Mouse (Mus musculus): Measurements from ENCODE around the gene Gm42688. TPM values are rescaled to one million over a fixed set of nuclear protein-coding genes. Genes with fewer than 3 reads are reported as not detected.

Gm42688 gene
- total RNA-seq, 2 experiments from 2014 or later: 1.4 to 1.6 TPM

DNA sequence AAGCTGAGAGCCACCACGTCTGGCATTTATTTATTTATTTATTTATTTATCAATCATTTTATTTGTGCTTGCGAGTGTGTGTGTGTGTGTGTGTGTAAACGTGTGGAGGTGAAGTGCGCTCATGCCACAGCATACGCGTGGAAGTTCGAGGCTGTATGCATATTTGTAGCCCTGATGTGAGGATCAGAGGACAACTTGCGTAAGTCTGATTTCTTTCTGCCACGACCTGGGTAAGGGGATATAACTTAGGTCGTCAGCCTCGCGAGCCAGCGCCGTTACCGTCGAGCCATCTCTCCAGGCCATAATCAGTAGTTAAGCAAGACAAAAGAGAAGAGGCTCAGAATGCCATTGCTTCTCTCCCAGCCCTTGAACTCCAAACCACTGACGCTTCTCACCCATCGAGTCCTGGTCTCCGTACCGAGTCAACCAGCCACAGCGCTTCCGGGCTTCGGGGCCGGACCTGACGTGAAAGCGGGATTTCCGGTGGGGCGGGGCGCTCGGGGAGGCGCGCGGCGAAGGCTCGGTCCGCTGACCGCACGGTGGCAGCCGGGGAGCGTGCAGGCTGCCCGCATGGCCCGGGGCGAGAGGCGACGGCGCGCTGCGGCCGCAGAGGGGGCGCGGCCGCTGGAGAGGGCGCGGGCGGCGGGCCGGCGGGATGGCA lies 13.7 kb downstream of the Gm42688 start, which contains the start of gene Mogs:
Gene Mogs (plus strand): TSS at position 486 of the 661 bp plus-strand sequence.
- intact Hi-C loops (cut with DNase I): loop anchor here (5.0 kb wide), 1 partner anchor 152 kb away; no protein-coding TSS in a partner anchor
- peak; percentile 97 for DNase-seq

DNA sequence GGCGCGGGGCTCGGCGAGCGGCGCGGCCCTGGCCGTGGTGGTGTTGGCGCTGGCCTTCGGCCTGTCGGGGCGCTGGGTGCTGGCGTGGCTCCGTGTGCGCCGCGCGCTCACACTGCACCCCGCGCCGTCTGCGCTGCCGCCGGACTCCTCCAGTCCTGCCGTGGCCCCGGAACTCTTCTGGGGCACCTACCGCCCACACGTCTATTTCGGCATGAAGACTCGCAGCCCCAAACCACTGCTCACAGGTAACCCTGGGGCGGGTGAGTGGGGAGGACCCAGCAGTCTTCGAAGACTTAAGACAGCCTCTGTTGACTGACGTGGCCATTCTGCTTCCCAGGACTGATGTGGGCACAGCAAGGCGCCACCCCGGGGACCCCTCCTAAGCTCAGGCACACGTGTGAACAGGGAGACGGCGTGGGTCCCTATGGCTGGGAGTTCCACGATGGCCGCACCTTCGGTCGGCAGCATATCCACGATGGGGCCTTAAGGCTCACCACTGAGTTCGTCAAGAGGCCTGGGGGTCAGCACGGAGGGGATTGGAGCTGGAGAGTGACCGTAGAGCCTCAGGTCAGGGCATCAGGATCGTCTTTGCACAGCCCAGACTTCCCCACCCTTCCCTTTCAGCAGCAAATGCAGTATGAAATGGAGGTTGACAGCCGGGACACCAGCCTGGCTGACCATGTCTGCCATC lies 14.4 kb downstream of the Gm42688 start:
- intact Hi-C loops (cut with DNase I): loop anchor here (2.0 to 5.0 kb wide), 2 partner anchors 45 to 151 kb away; no protein-coding TSS in a partner anchor
- no peak for DNase-seq

GRCm38 (mm10) chr6:83116373-83117164 lies 15.2 kb downstream of the Gm42688 start:
- no peak for DNase-seq
- intact Hi-C loops (cut with DNase I): loop anchor here (2.0 to 5.0 kb wide), 2 partner anchors 44 to 151 kb away; no protein-coding TSS in a partner anchor

GRCm38 (mm10) chr6:83117165-83117438 lies 15.7 kb downstream of the Gm42688 start:
- intact Hi-C loops (cut with DNase I): loop anchor here (2.0 to 5.0 kb wide), 2 partner anchors 44 to 150 kb away; no protein-coding TSS in a partner anchor

GRCm38 (mm10) chr6:83117616-83118015 lies 16.2 kb downstream of the Gm42688 start:
- no peak for DNase-seq
- intact Hi-C loops (cut with DNase I): loop anchor here (2.0 to 5.0 kb wide), 2 partner anchors 43 to 150 kb away; no protein-coding TSS in a partner anchor

More at GRCm38 (mm10) chr6:83117165-83117438, 15.7 kb downstream of the Gm42688 start:
- DNase-seq: no peak

- no peak for DNase-seq
- intact Hi-C loops (cut with DNase I): loop anchor here (5.0 kb wide), 1 partner anchor 149 kb away; no protein-coding TSS in a partner anchor
Observed at GRCm38 (mm10) chr6:83118369-83118768, 17.0 kb downstream of the Gm42688 start.

DNA sequence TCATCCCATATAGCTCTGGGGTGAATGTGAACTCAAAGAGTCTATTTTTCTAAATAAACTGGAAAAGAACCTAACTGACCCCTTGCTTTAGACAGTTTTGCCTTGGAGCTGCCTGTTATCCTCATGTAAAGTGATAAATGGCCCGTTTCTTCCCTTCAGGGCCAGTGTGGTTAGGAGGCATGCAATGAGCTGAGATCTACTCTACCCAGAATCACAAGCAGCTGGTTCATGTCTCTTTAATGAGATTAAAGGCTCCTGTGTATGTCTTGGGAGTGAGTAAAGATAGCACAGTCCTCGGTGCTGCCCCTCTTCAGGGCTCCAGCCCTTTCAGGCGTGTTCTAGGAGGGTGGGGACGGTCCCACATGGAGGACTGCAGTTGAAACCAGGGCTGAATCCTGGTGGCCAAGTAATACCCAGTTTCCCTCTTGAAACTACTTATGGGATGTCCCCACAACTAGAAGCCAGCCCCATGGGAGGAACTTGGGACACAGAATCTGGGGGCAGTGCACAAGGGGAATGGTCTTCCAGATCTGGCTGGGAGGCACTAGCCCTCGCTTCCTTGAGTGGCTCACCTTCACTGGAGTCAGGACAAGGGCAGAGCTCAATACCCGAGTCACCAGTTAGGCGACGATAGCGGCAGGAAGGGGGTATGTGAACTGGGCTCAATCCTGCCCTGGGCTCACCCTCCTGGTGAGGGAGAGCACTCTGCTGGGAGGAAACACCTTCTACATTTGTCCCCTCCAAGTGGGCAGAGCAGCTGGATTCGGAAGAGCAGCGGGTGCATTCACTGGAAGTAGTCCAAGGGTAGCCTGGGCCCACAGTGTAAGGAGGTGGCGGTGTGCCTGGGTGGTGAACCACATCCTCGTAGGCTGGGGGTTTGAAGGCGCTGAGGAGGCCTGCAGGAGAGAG lies 17.7 kb downstream of the Gm42688 start:
- DNase-seq: no peak
- intact Hi-C loops (cut with DNase I): loop anchor here (5.0 kb wide), 1 partner anchor 148 kb away; no protein-coding TSS in a partner anchor

GRCm38 (mm10) chr6:83119734-83120051 lies 18.3 kb downstream of the Gm42688 start:
- no peak for DNase-seq
- intact Hi-C loops (cut with DNase I): loop anchor here (5.0 kb wide), 1 partner anchor 148 kb away; no protein-coding TSS in a partner anchor

DNA sequence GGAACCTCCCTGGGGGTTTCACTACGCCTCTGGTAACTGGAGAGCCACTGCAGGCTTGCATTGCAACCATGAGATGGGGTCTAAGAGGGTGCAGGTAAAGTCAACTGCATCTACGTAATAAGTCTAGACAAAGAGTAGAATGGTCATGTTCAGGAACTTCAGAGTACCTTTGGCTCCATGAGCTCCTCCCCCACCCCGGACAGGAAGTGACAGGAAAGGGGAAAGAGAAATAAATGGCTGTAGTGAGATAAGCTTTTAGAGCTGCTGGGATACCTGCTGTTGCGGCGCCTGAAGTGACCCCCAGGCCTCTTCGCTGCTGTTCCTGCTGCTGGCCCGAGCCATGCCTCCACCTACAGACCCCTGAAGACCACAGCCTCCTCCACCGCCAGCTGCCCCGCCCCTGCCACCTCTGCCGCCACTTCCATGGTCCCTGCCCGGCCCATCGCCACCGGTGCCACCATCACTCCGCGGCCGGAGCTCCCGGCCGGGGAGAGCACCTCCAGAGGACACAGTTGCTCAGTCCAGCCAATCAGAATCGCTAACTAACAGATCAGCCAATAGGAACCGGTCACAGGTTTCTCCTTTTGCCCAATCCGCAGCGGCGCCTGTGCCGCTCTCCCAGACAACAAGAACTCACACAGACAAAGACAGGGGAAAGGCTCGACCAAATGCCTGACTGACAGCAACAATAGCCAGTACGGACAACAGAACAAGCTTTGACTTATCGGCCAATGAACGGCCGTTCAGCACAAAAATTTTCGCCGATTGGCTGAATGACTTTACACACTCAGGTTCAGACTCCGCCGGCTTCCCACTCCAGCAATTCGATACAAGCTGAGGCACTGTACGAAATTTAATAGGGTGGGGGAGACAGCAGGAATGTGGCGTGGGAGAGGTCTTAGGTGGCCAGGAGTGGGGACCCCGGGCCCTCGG lies 19.8 kb downstream of the Gm42688 start, which contains the start of gene Wbp1:
Gene Wbp1 (minus strand): TSS at position 630 of the 933 bp plus-strand sequence.
- DNase-seq: peak; percentile 91 to 92
- intact Hi-C loops (cut with DNase I): no loop called here

- no peak for DNase-seq
- intact Hi-C loops (cut with DNase I): no loop called here
Observed at GRCm38 (mm10) chr6:83121863-83122710, 20.7 kb downstream of the Gm42688 start.

DNA sequence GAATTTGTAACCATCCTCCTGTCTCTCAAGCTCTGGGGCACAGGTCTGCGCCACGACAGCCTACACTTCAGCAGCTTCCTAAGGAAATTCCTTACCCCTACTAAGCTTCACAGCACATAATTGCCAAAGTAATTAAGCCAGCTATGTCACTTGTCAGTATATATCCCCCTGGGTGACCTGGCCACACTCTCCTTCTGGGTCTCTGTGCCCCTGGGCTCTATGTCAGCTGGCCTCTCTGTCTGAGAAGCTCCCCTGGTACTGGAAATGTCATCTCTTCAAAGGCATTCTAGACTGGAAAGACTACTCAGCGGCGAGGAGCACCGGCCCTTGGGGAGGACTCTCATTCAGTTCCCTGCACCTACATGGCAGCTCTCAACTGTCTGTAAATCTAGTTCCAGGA lies 21.5 kb downstream of the Gm42688 start:
- intact Hi-C loops (cut with DNase I): no loop called here
- no peak for DNase-seq

GRCm38 (mm10) chr6:83124851-83125312 lies 23.5 kb downstream of the Gm42688 start:
- intact Hi-C loops (cut with DNase I): no loop called here
- DNase-seq: peak; percentile 89 to 95

GRCm38 (mm10) chr6:83125331-83125730 lies 23.9 kb downstream of the Gm42688 start, which contains the start of gene Ino80b:
Ino80b (minus strand) TSS chr6:83125431.
- no peak for DNase-seq
- intact Hi-C loops (cut with DNase I): no loop called here

DNA sequence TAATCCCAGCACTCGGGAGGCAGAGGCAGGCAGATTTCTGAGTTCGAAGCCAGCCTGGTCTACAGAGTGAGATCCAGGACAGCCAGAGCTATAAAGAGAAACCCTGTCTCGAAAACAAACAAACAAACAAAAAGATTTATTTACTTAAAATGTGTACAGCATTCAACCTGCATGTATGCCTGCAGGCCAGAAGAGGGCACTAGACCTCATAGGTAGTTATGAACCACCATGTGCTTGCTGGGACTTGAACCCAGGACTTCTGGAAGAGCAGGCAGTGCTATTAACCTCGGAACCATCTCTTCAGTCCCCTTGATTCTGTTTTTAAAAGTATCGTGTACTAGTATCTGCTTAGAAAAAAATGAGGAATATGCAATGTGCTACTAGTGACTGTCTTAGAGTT lies 26.0 kb downstream of the Gm42688 start:
- intact Hi-C loops (cut with DNase I): no loop called here
- DNase-seq: no peak

GRCm38 (mm10) chr6:83131469-83132034 lies 30.1 kb downstream of the Gm42688 start:
- intact Hi-C loops (cut with DNase I): no loop called here
- DNase-seq: no peak

DNA sequence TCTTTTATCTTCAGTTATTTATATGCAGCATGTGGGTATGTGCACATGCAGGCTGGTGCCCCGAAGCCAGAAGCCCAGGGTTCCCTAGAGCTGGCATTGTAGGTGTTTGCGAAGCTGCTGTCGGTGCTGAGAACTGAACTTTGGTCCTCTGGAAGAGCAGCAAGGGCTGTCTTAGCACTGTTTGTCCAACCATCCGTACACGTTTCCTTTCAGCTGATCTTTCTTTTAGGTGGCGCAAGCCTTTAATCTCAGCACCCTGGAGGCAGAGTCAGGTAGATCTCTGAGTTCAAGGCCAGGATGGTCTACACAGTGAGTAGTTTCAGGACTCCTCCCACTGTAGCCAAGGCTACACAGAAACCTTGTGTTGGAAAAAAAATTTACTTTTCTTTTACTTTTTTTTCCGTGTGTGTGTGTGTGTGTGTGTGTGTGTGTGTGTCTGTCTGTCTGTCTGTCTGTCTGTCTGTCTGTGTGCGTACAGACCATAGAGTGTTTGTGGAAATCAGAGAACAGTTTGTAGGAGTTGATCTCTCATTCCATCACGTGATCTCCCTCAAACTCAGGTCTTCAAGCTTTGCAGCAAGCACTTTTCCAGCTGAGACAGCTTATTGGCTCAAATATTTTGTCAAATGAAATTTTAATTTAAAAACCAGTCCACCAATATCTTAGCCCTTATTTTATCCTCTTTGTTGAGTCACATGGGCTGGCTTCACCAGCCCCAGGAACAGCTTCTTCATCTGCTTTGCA lies 30.9 kb downstream of the Gm42688 start:
- DNase-seq: no peak
- intact Hi-C loops (cut with DNase I): no loop called here

GRCm38 (mm10) chr6:83134226-83134625 lies 32.8 kb downstream of the Gm42688 start:
- intact Hi-C loops (cut with DNase I): no loop called here
- no peak for DNase-seq

Data from heart, postnatal 14 days (tissue).